Mouse (Mus musculus) limb, embryonic 14.5 days (tissue): ENCODE results near the gene Taok1. TPM values are rescaled to one million over a fixed set of nuclear protein-coding genes. Genes with fewer than 3 reads are reported as not detected.

Experiments used
- ATAC-seq: fragments of 200-750 bp; cut with Nextera tagmentation; 2 replicates; pipeline ENCODE4 v1.8.0; 2017; ENCODE audit warnings: low read depth, moderate number of reproducible peaks, moderate TSS enrichment; ENCODE audit not compliant: low FRiP score
- DNase-seq: peaks from one replicate; pipeline ENCODE4 v3.0.0-alpha.2; 2015; ENCODE audit warnings: low spot score
- H3K27ac ChIP-seq: fragments of 300-500 bp; sonication (generic); replicated peaks from 2 replicates; pipeline ENCODE4 v1.5.1; 2014; ENCODE audit warnings: low read depth, mild to moderate bottlenecking, low read length, moderate library complexity, mixed read lengths
- H3K27me3 ChIP-seq: fragments of 300-500 bp; sonication (generic); 2 replicates; pipeline ENCODE4 v1.6.1; 2014; ENCODE audit warnings: low read length, mixed read lengths; ENCODE audit not compliant: control insufficient read depth, insufficient read depth
- H3K36me3 ChIP-seq: fragments of 300-500 bp; sonication (generic); 2 replicates; pipeline ENCODE4 v1.6.1; 2014; ENCODE audit warnings: mild to moderate bottlenecking, low read length, moderate library complexity, mixed read lengths; ENCODE audit not compliant: control insufficient read depth, insufficient read depth
- H3K4me1 ChIP-seq: fragments of 300-500 bp; sonication (generic); 2 replicates; pipeline ENCODE4 v1.6.1; 2014; ENCODE audit warnings: antibody characterized with exemption, low read length, mixed read lengths; ENCODE audit not compliant: control insufficient read depth, insufficient read depth
- H3K4me2 ChIP-seq: fragments of 300-500 bp; sonication (generic); replicated peaks from 2 replicates; pipeline ENCODE4 v1.6.1; 2014; ENCODE audit warnings: low read depth, mild to moderate bottlenecking, low read length, moderate library complexity; ENCODE audit not compliant: severe bottlenecking
- H3K4me3 ChIP-seq: fragments of 300-500 bp; sonication (generic); replicated peaks from 2 replicates; pipeline ENCODE4 v1.5.1; 2014; ENCODE audit warnings: low read length
- H3K9ac ChIP-seq: fragments of 300-500 bp; sonication (generic); 2 replicates; pipeline ENCODE4 v1.6.1; 2014; ENCODE audit warnings: mild to moderate bottlenecking, low read depth, low read length, moderate library complexity; ENCODE audit not compliant: severe bottlenecking
- H3K9me3 ChIP-seq: fragments of 300-500 bp; sonication (generic); 2 replicates; pipeline ENCODE4 v1.6.1; 2016; ENCODE audit warnings: low read length; ENCODE audit not compliant: control insufficient read depth
- POLR2A ChIP-seq: fragments of 200-500 bp; IDR thresholded peaks from 2 replicates; pipeline ENCODE4 v1.8.0; 2012; ENCODE audit warnings: inconsistent platforms, mild to moderate bottlenecking, moderate library complexity, borderline replicate concordance; ENCODE audit not compliant: insufficient read depth, insufficient read length; ENCODE audit errors: extremely low read depth
- WGBS: fragments of 180-500 bp; shearing (Covaris S2); extraction: QIAGEN DNeasy Blood & Tissue Kit; methylation state at CpG from one replicate; pipeline ENCODE4 v1.1.7; 2014; 5-methylcytosine and 5-hydroxymethylcytosine counted together
- polyA plus RNA-seq, 2 experiments: library from polyadenylated mRNA; depleted of rRNA in 1 of 2; stranded (reverse) in 1 of 2; unstranded in 1 of 2; fragments of >200 nt; fragmentation: Nextera tagmentation in 1 of 2; extraction: Ambion mirVana in 1 of 2; gene quantifications; 2 replicates each; pipeline versions ENCODE4 v1.2.1 to v1.2.3; 2012 to 2014

Gene Taok1
- polyA plus RNA-seq, 2 experiments, result 11.8 to 19.2 TPM

DNA sequence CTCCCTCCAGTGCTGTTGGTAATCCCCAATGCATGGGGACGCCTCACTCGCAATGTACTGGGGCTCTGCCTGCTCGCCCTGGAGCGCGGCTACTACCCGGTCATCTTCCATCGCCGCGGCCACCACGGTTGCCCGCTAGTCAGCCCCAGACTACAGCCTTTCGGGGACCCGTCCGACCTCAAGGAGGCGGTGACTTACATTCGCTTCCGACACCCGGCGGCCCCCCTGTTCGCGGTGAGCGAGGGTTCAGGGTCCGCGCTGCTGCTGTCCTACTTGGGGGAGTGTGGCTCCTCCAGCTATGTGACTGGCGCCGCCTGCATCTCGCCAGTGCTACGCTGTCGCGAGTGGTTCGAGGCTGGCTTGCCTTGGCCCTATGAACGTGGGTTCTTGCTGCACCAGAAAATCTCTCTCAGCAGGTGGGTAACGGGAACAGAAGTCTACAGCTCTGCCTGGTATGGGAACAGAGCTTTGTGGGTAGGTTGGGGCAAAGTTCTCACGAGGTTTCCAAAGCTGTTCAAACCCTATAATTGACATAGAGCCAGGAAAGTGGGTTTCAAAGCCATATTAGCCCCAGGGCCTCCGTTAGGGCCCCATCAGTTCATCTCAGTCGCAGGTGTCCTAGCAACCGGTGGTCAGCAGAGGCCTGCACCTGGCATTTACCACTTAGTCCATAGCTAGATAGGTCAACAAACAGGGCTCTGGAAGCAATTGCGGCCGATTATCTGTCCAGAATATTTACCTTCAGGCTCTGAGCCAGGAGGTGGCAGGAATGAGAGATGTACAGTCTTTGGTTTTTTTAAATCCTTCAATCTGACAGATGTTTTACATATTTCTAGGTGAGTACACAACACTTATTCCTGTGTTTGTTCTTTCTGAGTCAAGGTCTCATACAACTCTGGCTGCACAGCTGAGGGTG lies 91.7 kb downstream of the Taok1 start, which contains the start of gene Trp53i13:
Gene Trp53i13 (minus strand): TSS at position 344 of the 916 bp plus-strand sequence.
- DNase-seq (no peak), ATAC-seq (no peak)
- Histone ChIP-seq H3K4me3 (peak within 1 kb of the TSS; percentile 58), H3K9me3 (no peaks in the 10 kb centered on the region), H3K27me3 (peaks cover 27% of the 10 kb centered on the region), H3K27ac (no peak within 1 kb of the TSS), H3K9ac (peak within 1 kb of the TSS; percentile 49), H3K36me3 (no peaks in the 10 kb centered on the region; the same call in 1 of the 2 replicates), H3K4me1 (peaks cover 31% of the 10 kb centered on the region), H3K4me2 (peak within 1 kb of the TSS; percentile 96)
- 10% methylated on average over 39 of the region's 39 CpGs for WGBS
- no peak for TF ChIP-seq POLR2A

DNA sequence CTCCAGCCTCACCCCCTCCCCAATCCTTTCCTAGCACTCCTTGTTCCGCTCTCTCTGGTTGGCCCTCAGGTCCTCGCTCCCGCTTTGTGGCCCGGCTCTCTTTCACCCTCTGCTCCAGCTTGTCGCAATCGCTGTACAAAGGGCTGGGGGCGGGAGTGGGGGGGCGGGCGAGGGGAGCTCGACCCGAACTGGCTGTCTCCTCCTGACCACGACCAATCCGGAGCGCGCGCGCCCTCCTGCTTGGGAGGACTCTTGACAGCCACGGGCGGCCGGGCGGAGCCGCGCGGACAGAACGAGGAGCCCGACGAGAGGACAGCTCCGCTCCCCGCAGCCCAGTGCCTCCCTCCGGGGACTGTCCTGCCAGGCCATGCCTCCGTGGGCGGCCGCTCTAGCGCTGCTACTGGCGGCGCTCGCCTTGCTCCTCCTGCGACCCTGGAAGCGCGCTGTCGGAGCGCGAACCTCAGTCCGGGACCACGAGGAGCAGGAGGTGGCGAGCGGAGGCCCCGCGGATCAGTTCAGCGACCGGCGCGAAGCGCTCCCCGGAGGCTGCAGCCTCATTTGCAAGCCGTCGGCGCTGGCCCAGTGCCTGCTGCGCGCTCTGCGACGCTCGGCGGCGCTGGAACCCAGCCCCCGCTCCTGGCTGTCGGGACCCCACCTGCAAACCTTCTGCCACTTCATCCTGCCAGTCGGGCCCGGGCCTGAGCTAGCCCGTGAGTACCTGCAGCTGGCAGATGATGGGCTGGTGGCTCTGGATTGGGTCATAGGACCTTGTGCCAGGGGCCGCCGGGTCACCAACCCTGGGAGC lies 92.6 kb downstream of the Taok1 start, which contains the start of gene Abhd15:
Gene Abhd15 (plus strand): TSS at position 290 of the 805 bp plus-strand sequence.
- DNase-seq, result peak; percentile 66
- no peak for TF ChIP-seq POLR2A
- WGBS, result under 1% methylated on average over 34 of the region's 72 CpGs
- peak within 1 kb of the TSS; percentile 49 for H3K9ac ChIP-seq
- ATAC-seq, result peak; percentile 42
- peaks cover 27% of the 10 kb centered on the region for H3K27me3 ChIP-seq
- no peak within 1 kb of the TSS for H3K27ac ChIP-seq
- H3K4me2 ChIP-seq, result peak within 1 kb of the TSS; percentile 96
- peak within 1 kb of the TSS; percentile 58 for H3K4me3 ChIP-seq
- H3K36me3 ChIP-seq, result peaks cover 8% of the 10 kb centered on the region; the same call in 1 of the 2 replicates
- H3K9me3 ChIP-seq, result no peaks in the 10 kb centered on the region
- H3K4me1 ChIP-seq, result peaks cover 31% of the 10 kb centered on the region

DNA sequence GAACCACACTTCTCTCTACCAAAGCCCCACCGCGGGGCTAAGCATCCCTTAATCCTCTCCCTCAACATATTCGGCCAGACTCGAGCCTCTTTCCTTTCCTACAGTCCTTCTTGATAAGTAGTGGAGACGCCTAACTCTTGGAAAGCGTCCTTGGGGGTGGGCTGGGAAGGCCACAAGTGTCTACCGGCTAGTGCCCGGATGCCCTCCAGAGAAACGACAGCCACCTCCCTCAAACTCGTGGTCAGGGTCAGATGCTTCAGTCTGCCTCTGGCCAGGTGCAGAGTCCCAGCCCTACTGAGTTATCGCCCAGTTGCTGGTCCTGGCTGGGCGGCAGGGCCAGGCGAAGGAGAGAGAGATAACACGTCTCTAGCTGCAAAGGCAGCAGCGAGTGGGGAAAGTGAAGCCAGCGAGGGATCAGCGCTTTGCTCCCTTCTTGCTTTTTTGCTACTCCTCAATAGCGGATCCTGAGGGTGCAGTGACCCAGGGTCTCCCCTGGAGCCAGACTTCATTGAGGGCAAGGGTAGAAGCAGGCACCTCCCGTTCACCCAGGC lies 93.3 kb downstream of the Taok1 start:
- Histone ChIP-seq H3K4me2 (peak overlapping the region; percentile 96), H3K4me3 (peak overlapping the region; percentile 58), H3K27me3 (peaks cover 27% of the 10 kb centered on the region), H3K36me3 (peaks cover 14% of the 10 kb centered on the region), H3K9ac (peak overlapping the region; percentile 49; the same call in 1 of the 2 replicates), H3K9me3 (no peaks in the 10 kb centered on the region), H3K4me1 (peaks cover 31% of the 10 kb centered on the region), H3K27ac (no peak overlapping the region)
- ATAC-seq (no peak), DNase-seq (no peak)
- WGBS, result 12% methylated on average over 19 of the region's 19 CpGs
- no peak for TF ChIP-seq POLR2A

DNA sequence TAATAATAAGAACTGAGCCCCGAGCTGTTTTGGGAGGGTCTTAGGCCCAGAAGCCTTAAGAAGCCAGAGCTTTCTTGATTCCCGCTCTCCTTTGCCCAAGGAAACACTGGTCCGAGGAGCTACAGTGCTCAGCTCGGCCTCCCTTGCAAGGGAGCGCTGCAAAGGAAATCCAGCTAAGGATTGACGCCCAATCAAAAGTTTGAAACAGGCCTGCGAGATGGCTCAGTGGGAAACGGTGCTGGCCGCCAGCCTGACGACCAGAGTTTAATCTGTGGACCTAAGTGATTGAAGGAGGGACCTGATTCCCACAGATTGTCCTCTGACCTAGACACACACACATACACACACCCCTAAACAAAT lies 93.8 kb downstream of the Taok1 start:
- no peak for TF ChIP-seq POLR2A
- H3K4me2 ChIP-seq, result peak overlapping the region; percentile 96
- H3K4me1 ChIP-seq, result peaks cover 34% of the 10 kb centered on the region
- H3K27ac ChIP-seq, result 0 out of 2 replicates have a peak overlapping the region, but pooled peaks have one; percentile 41
- peak; percentile 12; the same call in 1 of the 2 replicates for ATAC-seq
- peak overlapping the region; percentile 53 for H3K9ac ChIP-seq
- DNase-seq, result no peak
- H3K9me3 ChIP-seq, result no peaks in the 10 kb centered on the region
- peaks cover 27% of the 10 kb centered on the region for H3K27me3 ChIP-seq
- H3K4me3 ChIP-seq, result peak overlapping the region; percentile 58
- H3K36me3 ChIP-seq, result peaks cover 20% of the 10 kb centered on the region
- 8% methylated on average over 10 of the region's 10 CpGs for WGBS
